Mouse (Mus musculus) kidney, embryonic 15.5 days (tissue): Measurements from ENCODE around the gene Grin2c. TPM values are rescaled to one million over a fixed set of nuclear protein-coding genes. Genes with fewer than 3 reads are reported as not detected.

Experiments
- ATAC-seq: fragments of 200-750 bp; cut with Nextera tagmentation; replicated peaks from 2 replicates; pipeline ENCODE4 v1.8.0; 2017; ENCODE audit warnings: moderate TSS enrichment; ENCODE audit not compliant: low FRiP score
- H3K27ac ChIP-seq: fragments of 300-500 bp; sonication (generic); 2 replicates; pipeline ENCODE4 v1.5.1; 2015; ENCODE audit warnings: mild to moderate bottlenecking, inconsistent platforms
- H3K27me3 ChIP-seq: fragments of 300-500 bp; sonication (generic); 2 replicates; pipeline ENCODE4 v1.6.1; 2015; ENCODE audit warnings: inconsistent platforms
- H3K36me3 ChIP-seq: fragments of 300-500 bp; sonication (generic); 2 replicates; pipeline ENCODE4 v1.6.1; 2015; ENCODE audit warnings: inconsistent platforms
- H3K4me1 ChIP-seq: fragments of 300-500 bp; sonication (generic); 2 replicates; pipeline ENCODE4 v1.6.1; 2015; ENCODE audit warnings: inconsistent platforms
- H3K4me2 ChIP-seq: fragments of 300-500 bp; sonication (generic); 2 replicates; pipeline ENCODE4 v1.6.1; 2015; ENCODE audit warnings: moderate library complexity, mild to moderate bottlenecking, inconsistent platforms
- H3K4me3 ChIP-seq: fragments of 300-500 bp; sonication (generic); replicated peaks from 2 replicates; pipeline ENCODE4 v1.5.1; 2015; ENCODE audit warnings: mild to moderate bottlenecking, inconsistent platforms
- H3K9ac ChIP-seq: fragments of 300-500 bp; sonication (generic); 2 replicates; pipeline ENCODE4 v1.6.1; 2015; ENCODE audit warnings: mild to moderate bottlenecking, inconsistent platforms
- H3K9me3 ChIP-seq: fragments of 300-500 bp; sonication (generic); replicated peaks from 2 replicates; pipeline ENCODE4 v1.6.1; 2016; ENCODE audit warnings: inconsistent platforms
- WGBS: fragments of 180-500 bp; shearing (Covaris S2); methylation state at CpG from one replicate; pipeline ENCODE4 v1.1.7; 2015; ENCODE audit warnings: mixed read lengths; 5-methylcytosine and 5-hydroxymethylcytosine counted together
- polyA plus RNA-seq: library from polyadenylated mRNA; unstranded; fragments of >200 nt; fragmentation: Nextera tagmentation; extraction: Ambion mirVana; gene quantifications from 2 replicates; pipeline ENCODE4 v1.2.1, GENCODE M21; 2015

Gene Grin2c
- polyA plus RNA-seq, 1 experiment from 2014 or later = not detected

DNA sequence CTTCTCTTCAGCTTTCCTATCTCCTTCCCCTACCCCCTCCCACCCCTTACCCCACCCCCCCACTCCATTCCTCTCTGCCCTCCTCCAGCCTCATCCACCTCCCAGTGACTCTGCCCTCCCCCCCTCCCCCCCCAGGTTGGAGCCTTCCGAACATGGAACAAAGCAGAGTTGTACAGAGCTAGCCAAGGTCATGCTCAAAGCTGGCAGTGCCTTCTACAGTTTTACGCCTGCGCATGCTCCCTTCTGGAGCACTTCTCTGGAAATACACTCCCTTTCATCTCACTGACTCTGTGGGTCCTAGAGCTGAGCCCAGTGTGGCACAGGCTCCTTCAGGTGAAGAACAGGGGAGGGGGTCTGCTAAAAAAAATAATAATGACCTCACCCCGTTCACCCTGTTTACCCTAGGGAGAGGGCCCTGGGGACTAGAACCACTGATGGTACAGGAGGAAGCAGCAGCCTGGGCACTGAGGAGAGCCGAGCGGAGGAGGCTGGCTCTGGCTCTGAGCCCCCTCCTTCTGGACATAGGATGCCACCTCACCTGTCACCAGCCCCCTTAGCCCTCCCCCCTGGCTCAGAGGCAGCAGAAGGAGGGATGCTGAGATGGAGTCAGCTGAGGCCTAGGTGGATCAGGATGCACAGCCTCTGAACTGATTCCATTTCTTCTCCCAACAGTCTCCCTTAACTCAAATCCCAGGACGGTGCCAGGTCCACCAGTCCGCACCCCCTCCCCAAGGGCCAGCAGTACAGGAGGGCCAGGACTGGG is 15.9 kb upstream of the Grin2c start:
- 0 out of 2 replicates have a peak, but pooled peaks cover 3% of the 10 kb centered on the region for H3K27me3 ChIP-seq
- H3K9me3 ChIP-seq = no peaks in the 10 kb centered on the region
- H3K4me1 ChIP-seq = peaks cover 4% of the 10 kb centered on the region; the same call in 1 of the 2 replicates
- ATAC-seq = no peak
- H3K9ac ChIP-seq = no peak overlapping the region
- 79% methylated on average over 8 of the region's 8 CpGs for WGBS
- H3K4me2 ChIP-seq = no peak overlapping the region
- no peak overlapping the region for H3K27ac ChIP-seq
- no peaks in the 10 kb centered on the region for H3K36me3 ChIP-seq
- H3K4me3 ChIP-seq = no peak overlapping the region

DNA sequence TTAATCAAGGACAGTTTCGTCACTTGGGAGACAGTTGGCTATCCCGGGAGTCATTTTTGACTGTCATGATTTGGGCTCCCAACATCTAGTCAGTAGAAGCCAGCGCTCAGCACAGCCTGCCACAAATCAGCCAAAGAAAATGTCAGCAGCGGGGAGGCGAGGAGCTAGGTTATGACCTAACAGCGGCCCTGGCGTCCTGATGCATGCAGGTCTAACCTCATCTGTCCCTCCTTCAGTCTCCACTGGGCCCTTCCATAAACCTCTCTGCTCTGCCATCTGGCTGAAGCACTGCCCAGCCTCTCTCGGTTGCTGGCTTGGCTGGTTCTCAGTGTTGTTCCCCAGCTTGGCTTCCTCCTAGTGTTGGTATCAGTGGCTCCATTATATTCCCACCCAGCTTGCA is 15.3 kb upstream of the Grin2c start:
- Histone ChIP-seq H3K27me3 (0 out of 2 replicates have a peak, but pooled peaks cover 3% of the 10 kb centered on the region), H3K9me3 (no peaks in the 10 kb centered on the region), H3K36me3 (no peaks in the 10 kb centered on the region), H3K4me3 (no peak overlapping the region), H3K9ac (no peak overlapping the region), H3K4me2 (no peak overlapping the region), H3K27ac (no peak overlapping the region), H3K4me1 (peaks cover 8% of the 10 kb centered on the region; the same call in 1 of the 2 replicates)
- ATAC-seq = no peak
- whole genome bisulfite sequencing = 57% methylated on average over 8 of the region's 8 CpGs

DNA sequence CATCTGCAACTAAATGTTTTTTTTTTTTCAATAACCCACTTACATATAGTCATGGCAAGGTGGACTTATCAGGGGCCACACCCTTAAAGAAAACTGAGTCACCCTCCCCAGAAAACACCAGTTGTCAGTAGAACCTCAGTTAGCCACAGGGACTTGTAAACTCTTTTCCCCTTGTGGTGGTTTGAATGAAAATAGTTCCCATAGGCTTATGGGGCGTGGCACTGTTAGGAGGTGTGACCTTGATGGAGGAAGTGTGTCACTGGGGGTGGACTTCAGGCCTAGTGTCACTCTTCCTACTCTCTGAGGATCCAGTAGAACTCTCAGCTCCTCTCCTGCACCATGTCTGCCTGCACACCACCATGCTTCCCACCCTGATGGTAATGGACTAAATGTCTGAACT is 12.7 kb upstream of the Grin2c start:
- Histone ChIP-seq H3K27me3 (no peaks in the 10 kb centered on the region), H3K27ac (no peak overlapping the region), H3K4me1 (peaks cover 19% of the 10 kb centered on the region), H3K4me2 (no peak overlapping the region), H3K36me3 (no peaks in the 10 kb centered on the region), H3K9me3 (no peaks in the 10 kb centered on the region), H3K4me3 (no peak overlapping the region), H3K9ac (no peak overlapping the region)
- WGBS = 85% methylated on average over 1 of the region's 1 CpGs
- no peak for ATAC-seq

DNA sequence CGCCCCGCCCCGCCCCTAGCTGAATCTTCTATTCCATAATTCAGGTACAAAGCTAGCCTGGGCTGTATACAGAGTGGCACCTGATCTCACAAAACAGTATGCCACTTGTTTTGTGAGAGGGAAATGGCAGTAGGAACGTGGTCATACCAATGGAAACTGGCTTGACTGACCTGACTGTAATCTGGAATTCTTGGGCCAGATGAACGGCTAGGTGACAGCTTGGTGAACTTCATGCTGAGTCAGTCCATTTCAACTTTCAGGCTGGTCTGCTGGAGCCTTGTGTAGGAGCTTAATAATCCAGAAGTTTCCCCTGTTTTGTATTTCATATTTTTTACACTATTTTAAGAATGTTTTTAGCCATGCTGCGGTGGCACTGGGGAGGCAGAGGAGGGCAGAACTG is 11.1 kb upstream of the Grin2c start:
- Histone ChIP-seq H3K9me3 (no peaks in the 10 kb centered on the region), H3K27ac (no peak overlapping the region), H3K36me3 (no peaks in the 10 kb centered on the region), H3K4me2 (peak overlapping the region; percentile 96), H3K4me1 (peaks cover 19% of the 10 kb centered on the region), H3K4me3 (no peak overlapping the region), H3K9ac (no peak overlapping the region), H3K27me3 (no peaks in the 10 kb centered on the region)
- WGBS = 80% methylated on average over 6 of the region's 6 CpGs
- ATAC-seq = no peak

DNA sequence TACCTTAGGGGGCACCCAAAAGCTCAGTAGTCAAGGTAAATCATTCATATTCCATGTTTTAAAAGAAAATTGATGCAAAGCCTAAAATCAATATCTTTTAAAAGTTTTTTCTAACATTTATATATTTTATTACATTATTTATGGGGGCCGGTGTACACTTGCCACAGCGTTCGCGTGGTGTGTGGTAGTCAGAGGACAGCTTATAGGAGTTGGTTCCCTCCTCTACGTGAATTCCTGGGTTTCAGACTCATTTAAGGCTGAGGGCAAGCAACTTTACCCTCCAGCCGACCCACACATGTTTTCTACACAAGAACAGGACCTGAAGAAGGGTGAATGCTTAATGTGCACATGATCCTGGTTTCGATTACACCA is 10.5 kb upstream of the Grin2c start:
- no peaks in the 10 kb centered on the region for H3K9me3 ChIP-seq
- peak overlapping the region; percentile 96 for H3K4me2 ChIP-seq
- H3K9ac ChIP-seq = peak overlapping the region; percentile 53
- H3K27ac ChIP-seq = peak overlapping the region; percentile 90
- H3K4me1 ChIP-seq = peaks cover 19% of the 10 kb centered on the region
- peak overlapping the region; percentile 73 for H3K4me3 ChIP-seq
- H3K36me3 ChIP-seq = no peaks in the 10 kb centered on the region
- no peak for ATAC-seq
- no peaks in the 10 kb centered on the region for H3K27me3 ChIP-seq
- 17% methylated on average over 7 of the region's 7 CpGs for WGBS

DNA sequence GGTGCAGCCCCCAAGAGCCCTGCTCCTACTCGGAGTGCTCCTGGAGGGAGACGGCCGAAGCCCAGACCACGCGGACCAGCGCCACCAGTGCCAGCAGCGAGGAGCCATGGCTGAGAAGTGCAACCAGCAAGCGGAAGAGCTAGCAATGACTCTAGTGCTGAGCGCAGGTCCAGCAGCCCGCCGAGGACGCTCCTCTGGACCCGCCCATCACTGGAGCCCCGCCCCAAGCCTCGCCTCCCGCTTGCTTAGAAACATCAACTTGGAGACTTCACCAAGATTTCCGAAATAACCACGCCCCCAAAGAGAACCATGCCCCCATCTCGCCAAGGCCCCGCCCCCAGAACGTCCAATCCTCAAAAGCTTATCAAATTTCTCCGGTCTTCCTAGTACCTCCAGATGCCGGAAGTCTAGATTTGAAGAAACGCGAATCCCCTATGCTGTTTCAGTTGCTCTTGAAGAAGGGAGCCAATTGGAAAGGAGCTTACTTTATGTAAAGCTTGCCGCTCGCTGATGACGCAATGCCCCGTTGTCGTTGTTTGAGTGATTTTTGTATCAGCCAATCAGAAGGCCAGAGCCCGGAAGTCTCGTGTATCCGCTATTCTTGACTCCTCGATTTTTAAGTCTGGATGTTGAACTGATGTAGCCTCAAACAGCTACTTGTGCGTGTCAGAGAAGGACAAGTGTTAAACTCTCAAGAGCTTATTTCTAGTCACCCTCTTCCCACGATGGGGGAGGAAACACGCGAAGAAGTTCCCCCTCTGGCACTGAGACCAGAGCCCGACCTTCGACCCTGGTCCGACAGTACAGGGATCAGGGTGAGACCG is 9.9 kb upstream of the Grin2c start, which contains the start of gene Fdxr:
Fdxr (minus strand) TSS at position 271 of the 824 bp plus-strand sequence.
- Histone ChIP-seq H3K9me3 (no peaks in the 10 kb centered on the region), H3K9ac (peak within 1 kb of the TSS; percentile 76), H3K27me3 (no peaks in the 10 kb centered on the region), H3K4me2 (peak within 1 kb of the TSS; percentile 96), H3K4me3 (peak within 1 kb of the TSS; percentile 73), H3K4me1 (peaks cover 19% of the 10 kb centered on the region), H3K36me3 (no peaks in the 10 kb centered on the region), H3K27ac (peak within 1 kb of the TSS; percentile 90)
- under 1% methylated on average over 42 of the region's 42 CpGs for WGBS
- peak; percentile 97 for ATAC-seq

DNA sequence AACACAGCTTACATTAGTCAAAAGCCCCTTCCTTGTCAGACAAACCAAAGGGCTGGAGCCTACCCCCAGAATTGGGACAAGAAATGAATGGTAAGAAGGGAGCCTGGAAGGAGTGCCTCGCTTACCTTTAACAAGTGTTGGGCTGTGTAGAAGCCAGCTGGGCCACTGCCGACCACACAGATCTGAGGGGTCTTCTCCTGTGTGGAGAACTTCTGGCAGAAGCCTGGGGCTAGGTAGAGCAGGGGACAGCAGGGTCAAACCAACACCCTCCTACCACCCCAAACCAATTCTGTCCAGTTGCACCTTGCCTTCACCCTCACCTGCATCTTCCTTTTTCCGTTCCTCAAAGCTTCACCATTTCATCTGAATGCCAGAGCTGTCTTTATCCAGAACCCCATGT is 8.9 kb upstream of the Grin2c start:
- Histone ChIP-seq H3K4me3 (peak overlapping the region; percentile 73), H3K27ac (no peak overlapping the region), H3K36me3 (no peaks in the 10 kb centered on the region), H3K4me1 (peaks cover 19% of the 10 kb centered on the region), H3K27me3 (no peaks in the 10 kb centered on the region), H3K9me3 (no peaks in the 10 kb centered on the region), H3K4me2 (peak overlapping the region; percentile 96), H3K9ac (peak overlapping the region; percentile 76; the same call in 1 of the 2 replicates)
- 63% methylated on average over 3 of the region's 3 CpGs for WGBS
- ATAC-seq = no peak

DNA sequence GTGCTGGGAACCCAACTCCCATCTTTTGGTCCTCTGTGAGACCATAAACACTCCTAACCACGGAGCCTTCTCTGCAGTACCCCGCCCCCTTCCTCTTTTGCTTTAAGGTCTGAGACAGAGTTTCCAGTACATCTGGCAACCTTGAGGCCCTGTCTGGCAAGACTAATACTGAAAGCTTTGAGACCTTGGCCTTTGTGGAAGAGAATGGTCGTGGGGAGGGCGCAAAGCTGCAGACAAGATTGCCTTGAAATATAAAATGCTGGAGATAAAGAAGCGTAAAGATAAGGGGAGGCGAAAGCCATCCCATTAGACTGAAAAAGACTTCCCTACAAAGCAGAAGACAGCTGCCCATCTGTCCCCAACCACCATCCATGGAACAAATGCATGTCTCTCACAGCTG is 8.5 kb upstream of the Grin2c start:
- Histone ChIP-seq H3K36me3 (no peaks in the 10 kb centered on the region), H3K4me3 (no peak overlapping the region), H3K9me3 (no peaks in the 10 kb centered on the region), H3K4me2 (no peak overlapping the region; the same call in 1 of the 2 replicates), H3K27ac (no peak overlapping the region), H3K9ac (no peak overlapping the region), H3K4me1 (peaks cover 19% of the 10 kb centered on the region), H3K27me3 (no peaks in the 10 kb centered on the region)
- 80% methylated on average over 6 of the region's 6 CpGs for WGBS
- no peak for ATAC-seq

DNA sequence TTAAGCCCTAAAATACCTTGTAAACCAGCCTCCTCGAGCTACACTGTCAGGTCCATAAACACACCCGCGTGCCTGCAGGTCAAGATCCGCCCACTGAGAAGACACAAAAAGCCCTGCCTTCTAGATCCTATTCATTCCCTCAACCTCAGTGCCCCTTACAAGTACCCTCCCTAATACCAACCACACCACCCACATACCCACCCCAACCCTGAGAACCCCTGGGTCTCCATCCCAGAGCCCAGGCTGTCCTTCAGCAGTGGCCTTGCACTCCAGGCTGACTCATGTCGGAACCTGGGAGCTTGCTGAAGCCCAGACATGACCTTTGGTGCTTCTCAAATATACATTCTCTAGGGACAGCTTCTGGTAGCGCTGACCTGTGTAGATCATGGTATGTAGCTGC is 7.7 kb upstream of the Grin2c start:
- Histone ChIP-seq H3K27ac (no peak overlapping the region), H3K9me3 (no peaks in the 10 kb centered on the region), H3K27me3 (0 out of 2 replicates have a peak, but pooled peaks cover under 1% of the 10 kb centered on the region), H3K4me3 (no peak overlapping the region), H3K36me3 (no peaks in the 10 kb centered on the region), H3K4me1 (peaks cover 23% of the 10 kb centered on the region), H3K9ac (no peak overlapping the region), H3K4me2 (no peak overlapping the region)
- WGBS = 80% methylated on average over 6 of the region's 6 CpGs
- no peak for ATAC-seq

DNA sequence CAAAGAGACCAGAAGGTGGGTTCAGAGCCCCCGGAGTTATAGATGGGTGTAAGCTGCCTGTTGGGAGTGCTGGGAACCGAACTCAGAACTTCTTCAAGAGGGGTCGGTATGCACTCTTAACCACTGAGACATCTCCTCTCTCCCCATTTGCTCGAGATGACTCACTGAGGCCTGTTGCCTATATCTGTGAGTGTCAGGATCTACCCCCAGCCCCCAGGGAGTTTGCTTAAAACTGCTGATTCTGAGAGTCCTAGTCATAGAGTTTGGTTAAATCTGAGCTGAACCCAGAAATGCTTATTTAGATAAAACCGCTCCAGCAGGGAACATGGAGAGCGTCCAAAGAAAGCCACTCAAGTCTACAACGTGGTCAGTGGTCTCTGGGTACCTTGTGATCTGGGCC is 7.1 kb upstream of the Grin2c start:
- Histone ChIP-seq H3K9me3 (no peaks in the 10 kb centered on the region), H3K9ac (no peak overlapping the region), H3K27me3 (peaks cover 6% of the 10 kb centered on the region), H3K4me3 (no peak overlapping the region), H3K4me2 (no peak overlapping the region), H3K27ac (no peak overlapping the region), H3K4me1 (peaks cover 23% of the 10 kb centered on the region), H3K36me3 (peaks cover 2% of the 10 kb centered on the region; the same call in 1 of the 2 replicates)
- 85% methylated on average over 7 of the region's 7 CpGs for WGBS
- no peak for ATAC-seq

DNA sequence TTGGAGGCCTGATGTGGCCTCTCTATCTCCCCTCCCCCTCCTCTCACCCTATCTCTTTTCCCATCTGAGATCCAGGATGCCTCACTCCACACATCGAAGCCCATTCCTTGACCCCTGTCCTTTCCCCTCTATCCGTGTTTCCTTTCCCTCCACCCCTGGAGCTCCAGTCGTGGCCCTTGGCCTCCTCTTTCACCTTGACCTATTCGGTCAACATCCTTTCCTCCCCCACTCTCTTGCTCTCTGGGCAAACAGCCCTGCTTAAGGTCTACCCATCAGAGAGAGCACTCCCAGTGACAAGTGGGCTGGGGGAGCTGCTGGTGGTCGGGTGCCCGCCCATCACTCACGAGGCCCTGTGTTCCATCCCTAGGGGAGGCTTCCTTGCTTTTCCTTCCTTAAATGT is 6.7 kb upstream of the Grin2c start:
- H3K9me3 ChIP-seq = no peaks in the 10 kb centered on the region
- no peak overlapping the region for H3K27ac ChIP-seq
- H3K9ac ChIP-seq = no peak overlapping the region
- ATAC-seq = no peak
- H3K27me3 ChIP-seq = peaks cover 11% of the 10 kb centered on the region
- H3K4me2 ChIP-seq = no peak overlapping the region
- H3K4me3 ChIP-seq = no peak overlapping the region
- peaks cover 7% of the 10 kb centered on the region; the same call in 1 of the 2 replicates for H3K36me3 ChIP-seq
- H3K4me1 ChIP-seq = peaks cover 23% of the 10 kb centered on the region
- 39% methylated on average over 7 of the region's 7 CpGs for WGBS

DNA sequence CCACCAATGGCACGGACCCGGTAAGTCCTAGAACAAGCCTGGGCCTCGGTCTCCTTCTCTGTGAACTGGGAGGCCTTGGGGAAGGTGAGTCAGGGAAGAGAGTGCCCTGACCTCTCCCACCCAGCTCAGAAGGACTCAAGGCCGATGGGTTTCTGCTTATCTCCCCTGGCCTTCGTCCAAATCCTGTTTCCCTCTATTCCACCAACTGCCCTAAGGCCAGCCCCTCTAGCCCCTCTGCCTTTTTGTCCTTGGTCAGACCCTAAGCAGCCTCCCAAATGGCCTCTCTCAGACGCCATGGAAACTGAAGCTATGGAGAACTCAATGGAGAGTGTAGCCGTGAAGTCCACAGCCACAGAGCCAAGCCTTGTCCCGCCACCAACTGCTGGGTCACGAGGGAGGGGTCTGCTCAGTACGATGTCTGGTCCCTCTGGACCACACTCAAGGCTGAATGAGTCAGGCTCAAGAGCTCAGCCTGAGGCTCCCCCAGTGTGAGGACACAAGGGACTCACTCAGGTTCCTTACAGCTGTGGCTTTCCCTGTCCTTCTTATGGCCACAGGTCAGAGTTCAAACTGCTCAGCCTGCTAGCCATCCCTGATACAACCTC is 6.0 kb upstream of the Grin2c start:
- no peak overlapping the region for H3K4me3 ChIP-seq
- peaks cover 11% of the 10 kb centered on the region; the same call in 1 of the 2 replicates for H3K36me3 ChIP-seq
- no peak overlapping the region for H3K4me2 ChIP-seq
- ATAC-seq = no peak
- H3K9ac ChIP-seq = no peak overlapping the region
- H3K4me1 ChIP-seq = peaks cover 22% of the 10 kb centered on the region
- peaks cover 18% of the 10 kb centered on the region for H3K27me3 ChIP-seq
- 75% methylated on average over 10 of the region's 10 CpGs for WGBS
- no peaks in the 10 kb centered on the region for H3K9me3 ChIP-seq
- no peak overlapping the region for H3K27ac ChIP-seq
